Comparison of ENCODE assay signal across 8 mouse cellular contexts in genomic region chr12:85475232-85475919, GRCm38 (mm10). TPM values are rescaled to one million over a fixed set of nuclear protein-coding genes. Genes with fewer than 3 reads are reported as not detected.
DNase-seq lines count a peak whose midpoint lies in the region; ATAC-seq and TF ChIP-seq lines count a peak whose summit lies in the region.

No protein-coding gene starts in this region.

- DNase-seq in cerebellum, adult 2 months: peak; percentile 29 to 33
- no peak for DNase-seq in cerebellum, postnatal 25 days
- peak; percentile 22 for DNase-seq in thymus, postnatal 0 days (ENCODE audit: low spot score)
- DNase-seq in thymus, postnatal 14 days: no peak
- DNase-seq in liver, embryonic 14.5 days (ENCODE audit: low read depth in 3 of 3, low spot score in 3 of 3): no peak
- DNase-seq in gastrocnemius, postnatal 4 days (ENCODE audit: low spot score in 2 of 2): no peak
- DNase-seq in thymus, postnatal 10 days (ENCODE audit: low spot score in 2 of 2): no peak

- H3K4me1 ChIP-seq in cerebellum, adult 2 months (ENCODE audit: control insufficient read depth, insufficient read depth, low read length): peaks cover 7% of the 10 kb centered on the region; the same call in 1 of the 2 replicates
- H3K4me1 ChIP-seq in liver, embryonic 14.5 days (replicated peaks; ENCODE audit: control insufficient read depth in 2 of 2, insufficient read depth in 2 of 2, low read length in 1 of 2): peaks cover 23 to 25% of the 10 kb centered on the region in 2 experiments

- no peak for ATAC-seq in liver, embryonic 14.5 days (ENCODE audit: insufficient read depth)
- no peak for ATAC-seq in megakaryocyte progenitor cell, adult 5-6 weeks (replicated peaks; ENCODE audit: poor library complexity)

- TF ChIP-seq EP300 in liver, embryonic 14.5 days (IDR thresholded peaks at IDR 0.05; ENCODE audit: low read depth): no peak

- TF ChIP-seq POLR2A in cerebellum, adult 2 months (IDR thresholded peaks at IDR 0.05; ENCODE audit: borderline replicate concordance, insufficient read depth, low read length): no peak

- no peaks in the 10 kb centered on the region for H3K9me3 ChIP-seq in liver, embryonic 14.5 days (ENCODE audit: control insufficient read depth, low read length)

- no peaks in the 10 kb centered on the region for H3K36me3 ChIP-seq in liver, embryonic 14.5 days (replicated peaks; ENCODE audit: control insufficient read depth, insufficient read depth, low read depth)

- H3K27ac ChIP-seq in cerebellum, adult 2 months (ENCODE audit: insufficient read depth, low read length): no peak overlapping the region
- no peak overlapping the region for H3K27ac ChIP-seq in liver, embryonic 14.5 days

- no peak for TF ChIP-seq CTCF in cerebellum, adult 2 months (IDR thresholded peaks at IDR 0.05; ENCODE audit: borderline replicate concordance, insufficient read depth, low read depth, low read length)
- no peak for TF ChIP-seq CTCF in liver, embryonic 14.5 days (IDR thresholded peaks at IDR 0.05; ENCODE audit: low read depth)

- 25% methylated on average over 14 of the region's 16 CpGs for WGBS in cerebellum, adult 2 months
- WGBS in liver, embryonic 14.5 days (ENCODE audit: insufficient replicate concordance): 18% methylated on average over 14 of the region's 16 CpGs

- no peaks in the 10 kb centered on the region for H3K27me3 ChIP-seq in cerebellum, adult 2 months (ENCODE audit: control insufficient read depth, insufficient read depth, low read length)
- peaks cover 51% of the 10 kb centered on the region for H3K27me3 ChIP-seq in liver, embryonic 14.5 days (ENCODE audit: control insufficient read depth, insufficient read depth, low read length)

- peak overlapping the region; percentile 79 for H3K4me3 ChIP-seq in cerebellum, adult 2 months (replicated peaks; ENCODE audit: insufficient read depth, low read depth, low read length)
- peak overlapping the region in 1 of 2 experiments; percentile 65; a peak in 2 of 4 replicates for H3K4me3 ChIP-seq in liver, embryonic 14.5 days (ENCODE audit: insufficient read depth in 1 of 2, low read depth in 2 of 2, low read length in 2 of 2)

- H3K4me2 ChIP-seq in liver, embryonic 14.5 days (ENCODE audit: low read depth): peak overlapping the region; percentile 97

- no peak overlapping the region for H3K9ac ChIP-seq in liver, embryonic 14.5 days (replicated peaks)

RNA-seq across cellular contexts. Expression of gene Fos, which starts 1.7 kb away (rescaled TPM):
- polyA plus RNA-seq in cerebellum, adult 2 months (2012; rRNA removed): 16.6 and 22.4 TPM in 2 replicates
- polyA plus RNA-seq in thymus, postnatal 0 days (2015; fragmentation: Nextera tagmentation; extraction: Ambion mirVana): 3.9 and 4.9 TPM in 2 replicates
- 0.79 and 0.83 TPM in 2 replicates for polyA plus RNA-seq in liver, embryonic 14.5 days (2012; rRNA removed)
- polyA plus RNA-seq in liver, embryonic 14.5 days (2014; fragmentation: Nextera tagmentation; extraction: Ambion mirVana): 0.61 and 0.71 TPM in 2 replicates
- 94.5 and 144 TPM in 2 replicates for total RNA-seq in megakaryocyte progenitor cell, adult 5-6 weeks (2015)
- 72.4 and 111 TPM in 2 replicates for total RNA-seq in megakaryocyte progenitor cell, adult 5-6 weeks (2017)
- total RNA-seq in gastrocnemius, postnatal 4 days (2021): 10 to 100 TPM; 19.0 to 20.0 TPM

Comparison
In these comparisons a context has a peak if more than half of its experiments do, and no peak if none do; other contexts are left out.
1. DNase-seq: peak in cerebellum, adult 2 months (2 of 2) and thymus, postnatal 0 days (single experiment); none in cerebellum, postnatal 25 days (0 of 2), thymus, postnatal 14 days (single experiment), liver, embryonic 14.5 days (0 of 3), gastrocnemius, postnatal 4 days (0 of 2) and thymus, postnatal 10 days (0 of 2).